Comparison of ENCODE assay signal across 7 mouse cellular contexts in the genomic region with DNA sequence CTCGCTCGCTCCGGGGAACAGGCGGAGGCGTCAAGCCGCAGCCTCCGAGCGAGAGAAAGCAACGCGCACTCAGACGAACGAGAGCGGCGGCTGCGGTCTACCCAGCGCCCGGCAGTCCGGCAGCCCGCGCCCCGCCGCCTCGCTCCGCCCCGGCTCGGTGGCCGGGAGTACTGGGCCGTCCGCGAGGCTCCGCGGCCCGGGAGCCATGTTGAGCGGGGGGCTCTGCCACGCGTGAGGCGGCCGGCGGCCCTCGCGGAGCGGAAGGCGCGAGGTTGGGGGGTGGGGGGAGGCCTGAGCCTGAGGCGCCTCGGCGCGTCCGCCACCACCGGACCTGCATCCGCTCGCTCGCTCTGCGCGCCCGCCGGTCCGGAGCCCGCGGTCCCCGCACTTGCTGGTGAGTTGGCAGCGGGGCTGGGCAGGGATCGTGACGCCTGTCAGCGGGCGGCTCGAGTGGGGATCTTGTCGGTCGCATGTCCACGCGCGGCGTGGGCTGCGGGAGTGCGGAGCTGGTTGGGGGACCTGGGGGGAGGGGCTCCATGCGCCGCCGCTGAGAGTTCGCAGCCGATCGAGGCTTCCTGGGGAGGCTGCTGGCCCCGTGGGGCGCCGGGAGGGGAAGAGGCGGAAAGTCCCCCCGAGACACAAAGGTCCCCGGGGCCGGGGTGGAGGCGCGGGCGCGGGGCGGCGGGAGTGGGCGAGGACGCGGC. TPM values are rescaled to one million over a fixed set of nuclear protein-coding genes. Genes with fewer than 3 reads are reported as not detected.
DNase-seq lines count a peak whose midpoint lies in the region; ATAC-seq and TF ChIP-seq lines count a peak whose summit lies in the region.

A gene (plus strand): TSS at position 69 of the 704 bp plus-strand sequence.

- intact Hi-C loops in heart, adult 2 months (cut with DNase I) = loop anchor here (2.0 to 5.0 kb wide), 5 partner anchors 38 to 310 kb away; a partner anchor contains a TSS

- H3K36me3 ChIP-seq in embryonic facial prominence, embryonic 14.5 days (ENCODE audit: control insufficient read depth, insufficient read depth, low read length) = no peaks in the 10 kb centered on the region
- peaks cover 13% of the 10 kb centered on the region for H3K36me3 ChIP-seq in heart, adult 2 months (ENCODE audit: control insufficient read depth, insufficient read depth, low read length)
- no peaks in the 10 kb centered on the region for H3K36me3 ChIP-seq in limb, embryonic 15.5 days
- H3K36me3 ChIP-seq in midbrain, postnatal 0 days (ENCODE audit: insufficient read depth, low read length) = no peaks in the 10 kb centered on the region

- no peaks in the 10 kb centered on the region for H3K9me3 ChIP-seq in embryonic facial prominence, embryonic 14.5 days (ENCODE audit: control insufficient read depth, low read length)
- no peaks in the 10 kb centered on the region for H3K9me3 ChIP-seq in limb, embryonic 15.5 days
- no peaks in the 10 kb centered on the region for H3K9me3 ChIP-seq in midbrain, postnatal 0 days (ENCODE audit: low read length)

- H3K9ac ChIP-seq in embryonic facial prominence, embryonic 14.5 days (ENCODE audit: low read depth, low read length) = peak within 1 kb of the TSS; percentile 96
- peak within 1 kb of the TSS; percentile 91 for H3K9ac ChIP-seq in heart, adult 2 months (ENCODE audit: low read depth, low read length)
- H3K9ac ChIP-seq in limb, embryonic 15.5 days = peak within 1 kb of the TSS; percentile 97
- H3K9ac ChIP-seq in midbrain, postnatal 0 days (replicated peaks; ENCODE audit: low read length, poor library complexity, severe bottlenecking) = peak within 1 kb of the TSS; percentile 93

- no peak for TF ChIP-seq POLR2A in heart, adult 2 months (IDR thresholded peaks at IDR 0.05; ENCODE audit: insufficient read depth, low read depth, low read length)

- H3K27me3 ChIP-seq in embryonic facial prominence, embryonic 14.5 days (replicated peaks; ENCODE audit: control insufficient read depth, insufficient read depth, low read length) = no peaks in the 10 kb centered on the region
- H3K27me3 ChIP-seq in heart, adult 2 months (ENCODE audit: control insufficient read depth, insufficient read depth, low read length) = no peaks in the 10 kb centered on the region
- H3K27me3 ChIP-seq in limb, embryonic 15.5 days = no peaks in the 10 kb centered on the region
- H3K27me3 ChIP-seq in midbrain, postnatal 0 days (ENCODE audit: insufficient read depth, low read length) = no peaks in the 10 kb centered on the region

- WGBS in embryonic facial prominence, embryonic 14.5 days = under 1% methylated on average over 67 of the region's 97 CpGs
- WGBS in heart, adult 2 months = under 1% methylated on average over 90 of the region's 97 CpGs
- WGBS in limb, embryonic 15.5 days = under 1% methylated on average over 73 of the region's 97 CpGs
- WGBS in midbrain, postnatal 0 days = under 1% methylated on average over 80 of the region's 97 CpGs

- H3K4me3 ChIP-seq in embryonic facial prominence, embryonic 14.5 days (ENCODE audit: low read depth, low read length) = peak within 1 kb of the TSS; percentile 96
- H3K4me3 ChIP-seq in heart, adult 2 months = peak within 1 kb of the TSS; percentile 98
- H3K4me3 ChIP-seq in limb, embryonic 15.5 days = peak within 1 kb of the TSS; percentile 96
- peak within 1 kb of the TSS; percentile 98 for H3K4me3 ChIP-seq in midbrain, postnatal 0 days (ENCODE audit: low read depth, low read length)

- ATAC-seq in embryonic facial prominence, embryonic 14.5 days (ENCODE audit: low read depth) = peak; percentile 79
- ATAC-seq in limb, embryonic 15.5 days (ENCODE audit: insufficient number of reproducible peaks, low FRiP score, low TSS enrichment, low read depth) = peak; percentile 69
- peak; percentile 80 for ATAC-seq in midbrain, postnatal 0 days (ENCODE audit: low FRiP score)

- TF ChIP-seq CTCF in heart, adult 2 months (IDR thresholded peaks at IDR 0.05) = peak; percentile 34
- TF ChIP-seq CTCF in midbrain, postnatal 0 days (IDR thresholded peaks at IDR 0.05) = no peak

- H3K4me1 ChIP-seq in embryonic facial prominence, embryonic 14.5 days (ENCODE audit: control insufficient read depth, insufficient read depth, low read length) = peaks cover 21% of the 10 kb centered on the region
- H3K4me1 ChIP-seq in heart, adult 2 months (ENCODE audit: control insufficient read depth, insufficient read depth, low read length) = peaks cover 9% of the 10 kb centered on the region
- H3K4me1 ChIP-seq in limb, embryonic 15.5 days = peaks cover 27% of the 10 kb centered on the region
- H3K4me1 ChIP-seq in midbrain, postnatal 0 days (ENCODE audit: insufficient read depth, low read length) = peaks cover 10% of the 10 kb centered on the region

- no peak for TF ChIP-seq EP300 in heart, adult 2 months (IDR thresholded peaks at IDR 0.05; ENCODE audit: insufficient read depth, low read depth, low read length)

- peak; percentile 65 to 79 for DNase-seq in adrenal gland, postnatal 36 days
- DNase-seq in embryonic facial prominence, embryonic 14.5 days (ENCODE audit: low spot score) = peak; percentile 62
- peak; percentile 84 to 87 for DNase-seq in heart, adult 2 months
- DNase-seq in kidney, adult 8-10 months = peak; percentile 34 to 50
- no peak for DNase-seq in midbrain, postnatal 0 days (ENCODE audit: low spot score)
- peak; percentile 74 to 76 for DNase-seq in spleen, postnatal 36 days (ENCODE audit: low spot score in 2 of 2)

- no peaks in the 10 kb centered on the region for H3K79me2 ChIP-seq in heart, adult 2 months (replicated peaks; ENCODE audit: control insufficient read depth, insufficient read depth, low read length)

- H3K27ac ChIP-seq in embryonic facial prominence, embryonic 14.5 days (replicated peaks; ENCODE audit: low read depth, low read length) = peak within 1 kb of the TSS; percentile 100
- peak within 1 kb of the TSS; percentile 98 for H3K27ac ChIP-seq in heart, adult 2 months
- H3K27ac ChIP-seq in limb, embryonic 15.5 days = peak within 1 kb of the TSS; percentile 99
- H3K27ac ChIP-seq in midbrain, postnatal 0 days (ENCODE audit: low read depth, low read length) = peak within 1 kb of the TSS; percentile 96

- H3K4me2 ChIP-seq in embryonic facial prominence, embryonic 14.5 days (ENCODE audit: low read depth, low read length) = peak within 1 kb of the TSS; percentile 77
- peak within 1 kb of the TSS; percentile 61 for H3K4me2 ChIP-seq in limb, embryonic 15.5 days
- peak within 1 kb of the TSS; percentile 64 for H3K4me2 ChIP-seq in midbrain, postnatal 0 days (ENCODE audit: low read depth, low read length, poor library complexity, severe bottlenecking)

RNA-seq across cellular contexts. Expression of the gene that starts here (rescaled TPM):
- total RNA-seq in adrenal gland, postnatal 36 days (2021) = 10 to 100 TPM; 24.1 to 25.7 TPM
- polyA plus RNA-seq in embryonic facial prominence, embryonic 14.5 days (2014; fragmentation: Nextera tagmentation; extraction: Ambion mirVana) = 23.8 and 26.9 TPM in 2 replicates
- 10 to 100 TPM; 14.3 to 18.8 TPM for total RNA-seq in heart, adult 2 months (2021)
- 16.6 and 22.5 TPM in 2 replicates for polyA plus RNA-seq in heart, adult 2 months (2012; rRNA removed)
- 11.2 and 15.2 TPM in 2 replicates for polyA plus RNA-seq in limb, embryonic 15.5 days (2015; fragmentation: Nextera tagmentation; extraction: Ambion mirVana)
- total RNA-seq in midbrain, postnatal 0 days (2014; rRNA removed) = 91.1 and 105 TPM in 2 replicates
- 33.4 and 34.3 TPM in 2 replicates for polyA plus RNA-seq in midbrain, postnatal 0 days (2015; fragmentation: Nextera tagmentation; extraction: Ambion mirVana)
